In genomic region chr6:97666818-97667629, GRCm38 (mm10) we compare ENCODE assay signal across 9 mouse cellular contexts. TPM values are rescaled to one million over a fixed set of nuclear protein-coding genes. Genes with fewer than 3 reads are reported as not detected.
DNase-seq lines count a peak whose midpoint lies in the region; ATAC-seq lines count a peak whose summit lies in the region.
"Had no signal": no experiment of that assay in that cellular context is flagged by ENCODE, and none has a peak within 500 bp of the region (broad histone marks: within the 10 kb centered on the region; RNA-seq: fewer than 3 reads in every experiment).

No protein-coding gene starts in this region.

- H3K4me1 ChIP-seq in forebrain, embryonic 14.5 days (ENCODE audit: control insufficient read depth, insufficient read depth, low read length), result peaks cover 11% of the 10 kb centered on the region

- no peaks in the 10 kb centered on the region for H3K36me3 ChIP-seq in forebrain, embryonic 14.5 days (ENCODE audit: control insufficient read depth, insufficient read depth, low read length)

- intact Hi-C loops in left cerebral cortex, postnatal 4 days (cut with DNase I), result no loop called here

- ATAC-seq in forebrain, embryonic 14.5 days, result peak; percentile 97

- H3K9me3 ChIP-seq in forebrain, embryonic 14.5 days (replicated peaks; ENCODE audit: control insufficient read depth, low read length), result no peaks in the 10 kb centered on the region

- H3K9ac ChIP-seq in forebrain, embryonic 14.5 days (ENCODE audit: low read length), result no peak overlapping the region

- 7% methylated on average over 5 of the region's 5 CpGs for WGBS in forebrain, embryonic 14.5 days

- no peaks in the 10 kb centered on the region for H3K27me3 ChIP-seq in forebrain, embryonic 14.5 days (replicated peaks; ENCODE audit: control insufficient read depth, insufficient read depth, low read length)

- H3K4me2 ChIP-seq in forebrain, embryonic 14.5 days (ENCODE audit: low read length), result no peak overlapping the region

- H3K4me3 ChIP-seq in forebrain, embryonic 14.5 days (ENCODE audit: low read depth, low read length), result no peak overlapping the region

- DNase-seq in left cerebral cortex, postnatal 4 days, result peak; percentile 19
- DNase-seq in left cerebral cortex, adult 18-20 months (ENCODE audit: low spot score in 2 of 2), result no peak
- DNase-seq in forebrain, embryonic 14.5 days (ENCODE audit: low spot score), result peak; percentile 92
- DNase-seq in mesoderm, embryonic 11.5 days (ENCODE audit: low read depth, low spot score), result peak; percentile 84
- peak; percentile 90 for DNase-seq in retina, postnatal 1 day
- no peak for DNase-seq in spleen, postnatal 36 days (ENCODE audit: low spot score in 2 of 2)
- no peak for DNase-seq in adrenal gland, postnatal 14 days
- no peak for DNase-seq in frontal cortex, postnatal 36 days (ENCODE audit: low spot score in 2 of 2)

- H3K27ac ChIP-seq in forebrain, embryonic 14.5 days (ENCODE audit: low read depth, low read length), result peak overlapping the region; percentile 85

RNA-seq across cellular contexts. Expression of gene Frmd4b, which starts 49.7 kb away (rescaled TPM):
- 10 to 100 TPM; 31.9 to 33.9 TPM for total RNA-seq in left cerebral cortex, postnatal 4 days (2021)
- 10 to 100 TPM; 14.9 to 15.1 TPM for total RNA-seq in left cerebral cortex, adult 18-20 months (2021)
- 38.2 and 39.9 TPM in 2 replicates for polyA plus RNA-seq in forebrain, embryonic 14.5 days (2014; fragmentation: Nextera tagmentation; extraction: Ambion mirVana)
- total RNA-seq in adrenal gland, postnatal 14 days (2021), result 21.0 and 21.9 TPM in 2 replicates
- polyA plus RNA-seq: C2C12 had no signal

Comparison
In these comparisons a context has a peak if more than half of its experiments do, and no peak if none do; other contexts are left out.
1. DNase-seq: peak in left cerebral cortex, postnatal 4 days (single experiment), forebrain, embryonic 14.5 days (single experiment), mesoderm, embryonic 11.5 days (single experiment) and retina, postnatal 1 day (single experiment); none in left cerebral cortex, adult 18-20 months (0 of 2), spleen, postnatal 36 days (0 of 2), adrenal gland, postnatal 14 days (single experiment) and frontal cortex, postnatal 36 days (0 of 2).